In the genomic region with DNA sequence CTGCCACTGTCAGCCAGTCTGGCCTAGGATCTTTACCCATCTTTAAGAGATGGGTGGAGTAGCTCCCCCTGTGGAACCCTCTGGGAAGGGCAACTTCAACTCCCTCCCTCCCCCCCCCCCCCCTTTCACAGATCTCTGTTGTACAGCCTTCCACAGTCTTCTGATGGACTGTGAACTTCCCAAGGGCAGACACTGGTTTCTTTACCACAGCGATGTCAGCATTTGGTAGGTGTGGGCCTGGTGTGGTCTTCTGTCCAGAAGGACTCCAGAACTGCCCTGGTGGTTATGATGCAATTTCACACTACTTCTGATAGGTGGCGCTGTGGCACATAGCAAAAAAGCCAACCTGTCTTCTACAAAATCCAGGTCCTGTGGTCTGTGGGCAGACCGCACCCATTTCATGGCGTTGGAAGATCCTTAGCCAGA, we compare ENCODE assay signal across 8 mouse cellular contexts. TPM values are rescaled to one million over a fixed set of nuclear protein-coding genes. Genes with fewer than 3 reads are reported as not detected.
DNase-seq lines count a peak whose midpoint lies in the region; ATAC-seq and TF ChIP-seq lines count a peak whose summit lies in the region.

No protein-coding gene starts in this region.

- no peaks in the 10 kb centered on the region for H3K36me3 ChIP-seq in forebrain, embryonic 11.5 days (ENCODE audit: control insufficient read depth, insufficient read depth, low read length)
- no peaks in the 10 kb centered on the region for H3K36me3 ChIP-seq in hindbrain, postnatal 0 days (ENCODE audit: insufficient read depth, low read length)
- H3K36me3 ChIP-seq in midbrain, postnatal 0 days (ENCODE audit: insufficient read depth, low read length): no peaks in the 10 kb centered on the region

- no peak overlapping the region for H3K27ac ChIP-seq in forebrain, embryonic 11.5 days (ENCODE audit: low read depth, low read length)
- no peak overlapping the region for H3K27ac ChIP-seq in hindbrain, postnatal 0 days
- no peak overlapping the region for H3K27ac ChIP-seq in midbrain, postnatal 0 days (ENCODE audit: low read depth, low read length)

- DNase-seq in urinary bladder, postnatal 14 days (ENCODE audit: low spot score): peak; percentile 38
- no peak for DNase-seq in urinary bladder, postnatal 10 days (ENCODE audit: low spot score)
- peak; percentile 21 for DNase-seq in c-Kit-negative CD71-positive TER-119-positive erythroid progenitor cells, embryonic 14.5 days (ENCODE audit: low read depth, low spot score)
- peak; percentile 61 for DNase-seq in forebrain, embryonic 11.5 days (ENCODE audit: low spot score)
- peak; percentile 79 for DNase-seq in hindbrain, postnatal 0 days (ENCODE audit: low spot score)
- peak; percentile 28 for DNase-seq in left cerebral cortex, postnatal 4 days
- DNase-seq in midbrain, postnatal 0 days (ENCODE audit: low spot score): peak; percentile 54
- peak; percentile 52 for DNase-seq in thymus, postnatal 25 days

- intact Hi-C loops in left cerebral cortex, postnatal 4 days (cut with DNase I): no loop called here

- H3K9me3 ChIP-seq in forebrain, embryonic 11.5 days (ENCODE audit: control insufficient read depth, low read length): no peaks in the 10 kb centered on the region
- H3K9me3 ChIP-seq in hindbrain, postnatal 0 days (ENCODE audit: low read length): no peaks in the 10 kb centered on the region
- H3K9me3 ChIP-seq in midbrain, postnatal 0 days (ENCODE audit: low read length): no peaks in the 10 kb centered on the region

- 0 out of 2 replicates have a peak, but pooled peaks have one; percentile 24 for ATAC-seq in forebrain, embryonic 11.5 days (replicated peaks; ENCODE audit: low FRiP score)
- peak; percentile 66; the same call in 1 of the 2 replicates for ATAC-seq in hindbrain, postnatal 0 days
- no peak; the same call in 1 of the 2 replicates for ATAC-seq in midbrain, postnatal 0 days (ENCODE audit: low FRiP score)

- 24% methylated on average over 4 of the region's 4 CpGs for WGBS in forebrain, embryonic 11.5 days
- 33% methylated on average over 4 of the region's 4 CpGs for WGBS in hindbrain, postnatal 0 days
- 33% methylated on average over 4 of the region's 4 CpGs for WGBS in midbrain, postnatal 0 days

- no peak overlapping the region for H3K9ac ChIP-seq in forebrain, embryonic 11.5 days (ENCODE audit: low read length)
- no peak overlapping the region for H3K9ac ChIP-seq in hindbrain, postnatal 0 days (replicated peaks; ENCODE audit: low read length)
- H3K9ac ChIP-seq in midbrain, postnatal 0 days (replicated peaks; ENCODE audit: low read length, poor library complexity, severe bottlenecking): no peak overlapping the region

- peak; percentile 85 for TF ChIP-seq CTCF in hindbrain, postnatal 0 days (IDR thresholded peaks at IDR 0.05; ENCODE audit: low read depth)
- peak; percentile 79 for TF ChIP-seq CTCF in midbrain, postnatal 0 days (IDR thresholded peaks at IDR 0.05)

- no peaks in the 10 kb centered on the region for H3K4me1 ChIP-seq in forebrain, embryonic 11.5 days (replicated peaks; ENCODE audit: control insufficient read depth, insufficient read depth, low read length)
- no peaks in the 10 kb centered on the region for H3K4me1 ChIP-seq in hindbrain, postnatal 0 days (ENCODE audit: insufficient read depth, low read length)
- no peaks in the 10 kb centered on the region for H3K4me1 ChIP-seq in midbrain, postnatal 0 days (ENCODE audit: insufficient read depth, low read length)

- H3K27me3 ChIP-seq in forebrain, embryonic 11.5 days (ENCODE audit: control insufficient read depth, insufficient read depth, low read length): no peaks in the 10 kb centered on the region
- H3K27me3 ChIP-seq in hindbrain, postnatal 0 days (ENCODE audit: insufficient read depth, low read length): no peaks in the 10 kb centered on the region
- H3K27me3 ChIP-seq in midbrain, postnatal 0 days (ENCODE audit: insufficient read depth, low read length): no peaks in the 10 kb centered on the region

- no peak overlapping the region for H3K4me3 ChIP-seq in forebrain, embryonic 11.5 days (ENCODE audit: low read depth, low read length)
- no peak overlapping the region for H3K4me3 ChIP-seq in hindbrain, postnatal 0 days (ENCODE audit: low read length)
- H3K4me3 ChIP-seq in midbrain, postnatal 0 days (ENCODE audit: low read depth, low read length): no peak overlapping the region

- H3K4me2 ChIP-seq in forebrain, embryonic 11.5 days (ENCODE audit: low read depth, low read length, severe bottlenecking): no peak overlapping the region
- H3K4me2 ChIP-seq in hindbrain, postnatal 0 days (ENCODE audit: low read depth, low read length): 0 out of 2 replicates have a peak overlapping the region, but pooled peaks have one; percentile 10
- H3K4me2 ChIP-seq in midbrain, postnatal 0 days (ENCODE audit: low read depth, low read length, poor library complexity, severe bottlenecking): no peak overlapping the region

RNA-seq across cellular contexts. Expression of gene Sec61b, which starts 28.1 kb away (rescaled TPM):
- 328 and 341 TPM in 2 replicates for polyA plus RNA-seq in forebrain, embryonic 11.5 days (2014; fragmentation: Nextera tagmentation; extraction: Ambion mirVana)
- 211 and 228 TPM in 2 replicates for total RNA-seq in hindbrain, postnatal 0 days (2014; rRNA removed)
- 247 and 259 TPM in 2 replicates for polyA plus RNA-seq in hindbrain, postnatal 0 days (2015; fragmentation: Nextera tagmentation; extraction: Ambion mirVana)
- total RNA-seq in left cerebral cortex, postnatal 4 days (2021): 10 to 100 TPM; 82.0 to 97.7 TPM
- 204 and 228 TPM in 2 replicates for total RNA-seq in midbrain, postnatal 0 days (2014; rRNA removed)
- 262 and 263 TPM in 2 replicates for polyA plus RNA-seq in midbrain, postnatal 0 days (2015; fragmentation: Nextera tagmentation; extraction: Ambion mirVana)

RNA-seq across cellular contexts. Expression of gene Alg2, which starts 28.4 kb away (rescaled TPM):
- 103 and 112 TPM in 2 replicates for polyA plus RNA-seq in forebrain, embryonic 11.5 days (2014; fragmentation: Nextera tagmentation; extraction: Ambion mirVana)
- 212 and 217 TPM in 2 replicates for total RNA-seq in hindbrain, postnatal 0 days (2014; rRNA removed)
- 265 and 288 TPM in 2 replicates for polyA plus RNA-seq in hindbrain, postnatal 0 days (2015; fragmentation: Nextera tagmentation; extraction: Ambion mirVana)
- 100 to 1,000 TPM; 169 to 175 TPM for total RNA-seq in left cerebral cortex, postnatal 4 days (2021)
- 259 and 292 TPM in 2 replicates for total RNA-seq in midbrain, postnatal 0 days (2014; rRNA removed)
- polyA plus RNA-seq in midbrain, postnatal 0 days (2015; fragmentation: Nextera tagmentation; extraction: Ambion mirVana): 338 and 344 TPM in 2 replicates
